Mouse (Mus musculus) neural tube, embryonic 10.5 days (tissue): ENCODE measurements around the gene Caap1.
A peak's percentile ranks its signal among the peaks of the same experiment; 100 is the strongest.

Source experiments
- DNase-seq: peaks from one replicate; pipeline ENCODE4 v3.0.0-alpha.2; 2017; ENCODE audit warnings: low spot score; ENCODE audit errors: extremely low spot score

Gene Caap1

DNA sequence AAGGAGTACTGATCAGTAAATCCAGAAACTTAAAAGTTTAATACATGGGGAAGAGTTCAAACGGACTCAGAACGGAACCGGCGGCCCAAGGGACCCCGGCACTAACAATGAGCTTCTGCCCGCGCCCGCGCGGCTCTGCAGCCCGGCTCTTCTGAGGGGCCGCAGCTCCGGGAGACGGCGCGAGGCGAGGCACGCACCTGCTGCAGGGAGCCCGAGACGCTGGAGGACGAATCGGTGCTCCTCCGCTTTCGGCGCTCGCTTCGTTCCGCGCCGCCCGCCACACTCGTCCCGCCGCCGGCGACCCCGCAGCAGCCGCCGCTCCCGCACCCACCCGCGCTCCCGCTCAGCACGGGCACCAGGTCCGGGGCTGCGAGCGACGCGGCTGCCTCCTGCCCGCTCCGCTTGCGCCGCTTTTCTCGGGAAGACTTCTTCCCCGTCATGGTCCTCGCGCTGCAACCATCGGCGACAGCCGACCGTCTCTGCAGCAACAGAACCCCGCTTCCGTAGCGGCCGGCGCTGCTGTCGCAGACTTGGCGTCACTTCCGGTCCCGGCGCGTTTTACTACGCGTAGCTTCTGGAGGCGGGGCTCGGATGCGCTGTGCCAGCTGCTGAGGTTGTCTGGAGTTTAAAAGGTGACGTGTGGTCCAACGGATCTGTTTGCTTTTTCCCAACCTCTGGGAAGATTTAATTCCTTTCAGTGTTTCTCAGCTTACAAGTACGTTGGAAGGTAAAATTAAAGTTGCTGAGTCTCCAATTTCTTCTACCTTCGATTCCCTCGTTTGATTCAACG lies at the start of gene Caap1, which contains the start of gene Gm10306:
Gene Caap1 (minus strand): TSS at position 532 of the 790 bp plus-strand sequence.
Gene Gm10306 (plus strand): TSS at position 282 of the 790 bp plus-strand sequence.
- DNase-seq, result peak; percentile 98

DNA sequence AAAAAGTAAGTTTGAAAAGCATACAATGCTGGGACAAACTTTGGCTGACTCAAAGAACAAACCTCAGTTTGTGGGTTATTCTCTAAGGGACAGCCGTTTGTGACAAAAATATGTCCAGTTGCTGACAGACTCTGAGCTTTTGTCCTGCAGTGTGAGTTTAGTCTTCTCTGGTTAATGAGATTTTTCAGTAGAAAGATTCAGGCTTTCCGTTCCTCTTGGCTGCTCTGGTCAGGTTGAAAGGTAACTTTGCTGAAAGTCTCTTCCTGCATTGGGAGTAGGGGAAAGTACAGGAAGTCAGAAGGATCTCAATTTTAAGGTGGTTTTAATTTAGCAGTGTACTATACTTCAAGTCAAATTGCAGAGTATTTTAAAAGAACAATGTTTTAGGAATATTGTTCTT lies 49.0 kb upstream of the Caap1 start:
- no peak for DNase-seq

DNA sequence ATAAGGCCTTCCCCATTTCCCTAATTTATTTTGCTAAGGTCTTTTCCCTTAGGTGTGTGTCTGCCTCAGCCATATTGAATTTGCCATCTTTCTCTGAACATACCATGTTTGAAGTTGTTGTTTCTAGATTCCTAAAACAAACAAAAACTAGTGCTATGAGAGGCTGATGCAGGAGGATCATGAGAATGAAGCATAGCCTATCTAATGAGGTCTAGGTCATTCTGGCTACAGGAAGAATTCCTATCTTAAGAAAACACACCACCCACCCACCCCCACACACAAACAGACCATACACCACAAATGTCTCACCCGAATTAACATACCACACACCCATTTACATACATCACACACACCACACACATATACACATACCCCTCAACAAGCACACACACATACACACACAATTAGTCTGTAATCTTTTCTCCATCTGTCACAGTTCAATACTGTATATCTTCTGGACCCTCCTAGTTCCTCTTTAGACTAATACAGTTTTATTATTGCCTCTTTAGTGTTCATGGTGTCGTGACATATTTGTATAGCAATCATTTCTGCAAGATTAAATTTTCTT lies 47.9 kb upstream of the Caap1 start:
- no peak for DNase-seq

DNA sequence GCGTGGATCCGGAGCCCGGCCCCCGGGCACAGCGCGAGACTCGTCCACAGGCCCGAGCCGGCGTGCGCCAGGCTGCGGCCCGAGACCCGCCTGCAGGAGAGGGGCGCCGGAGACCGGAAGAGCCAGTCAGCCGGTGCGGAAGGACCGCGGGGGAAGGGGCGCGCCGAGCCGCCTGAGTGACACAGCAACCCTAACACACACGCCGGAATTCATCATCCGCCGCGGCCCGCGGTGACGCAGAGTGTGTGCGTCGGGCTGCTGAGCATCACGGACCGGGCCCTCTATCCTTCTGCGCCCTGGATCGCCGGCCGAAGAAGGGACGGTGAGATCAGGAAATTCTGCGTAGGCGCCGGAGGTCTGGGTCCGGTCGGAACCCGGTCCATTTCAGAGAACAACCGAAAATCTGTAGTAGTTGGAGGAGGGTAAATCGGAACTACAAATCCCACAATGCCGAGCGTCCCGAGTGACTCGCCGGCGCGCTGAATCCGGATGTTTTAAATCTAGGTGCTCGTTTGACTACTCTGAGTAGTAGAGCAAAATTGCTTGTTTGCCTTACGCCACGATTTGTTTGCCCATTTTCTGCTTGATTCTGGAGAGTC lies 46.5 kb upstream of the Caap1 start, which contains the start of gene Plaa:
Gene Plaa (minus strand): TSS at position 214 of the 599 bp plus-strand sequence.
- DNase-seq, result peak; percentile 95

DNA sequence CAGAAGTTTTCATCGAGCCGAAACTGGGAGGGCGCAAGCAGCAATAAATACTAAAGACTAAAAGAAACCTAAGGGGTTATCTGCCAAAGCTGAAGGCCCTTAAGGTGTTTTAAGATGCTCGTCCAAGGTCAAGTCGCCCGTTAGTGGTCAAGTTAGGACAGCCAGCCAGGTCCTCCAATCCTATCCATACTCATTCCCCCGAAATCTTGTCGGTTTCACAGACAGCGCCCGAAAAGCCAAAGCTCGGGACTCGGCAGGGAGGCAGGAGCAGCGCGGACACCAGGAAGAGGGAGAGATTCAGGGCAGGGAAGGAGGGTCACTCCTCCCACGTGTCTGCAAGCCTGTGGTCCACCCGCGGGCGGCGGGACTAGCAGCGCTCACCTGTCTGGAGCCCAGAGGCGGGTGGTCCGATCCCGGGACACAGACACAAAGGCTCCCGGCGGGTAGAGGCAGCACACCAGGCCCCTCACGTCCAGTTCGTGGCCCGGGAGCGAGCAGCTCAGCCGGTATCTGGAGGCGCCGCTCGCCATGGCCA lies 46.0 kb upstream of the Caap1 start:
- no peak for DNase-seq

DNA sequence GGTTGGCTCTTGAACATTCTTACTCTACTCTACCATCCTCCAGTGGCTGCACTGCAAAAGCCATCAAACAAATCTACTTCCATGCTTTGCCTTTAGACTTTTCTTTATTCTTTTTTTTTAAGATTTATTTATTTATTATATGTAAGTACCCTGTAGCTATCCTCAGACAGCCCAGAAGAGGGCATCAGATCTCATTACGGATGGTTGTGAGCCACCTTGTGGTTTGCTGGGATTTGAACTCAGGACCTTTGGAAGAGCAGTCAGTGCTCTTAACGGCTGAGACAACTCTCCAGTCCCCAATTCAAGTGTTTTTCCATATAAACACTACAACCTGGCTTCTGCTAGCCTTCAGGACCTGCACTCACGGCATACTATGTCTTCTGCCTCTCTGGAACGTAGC lies 44.8 kb upstream of the Caap1 start:
- DNase-seq, result no peak

DNA sequence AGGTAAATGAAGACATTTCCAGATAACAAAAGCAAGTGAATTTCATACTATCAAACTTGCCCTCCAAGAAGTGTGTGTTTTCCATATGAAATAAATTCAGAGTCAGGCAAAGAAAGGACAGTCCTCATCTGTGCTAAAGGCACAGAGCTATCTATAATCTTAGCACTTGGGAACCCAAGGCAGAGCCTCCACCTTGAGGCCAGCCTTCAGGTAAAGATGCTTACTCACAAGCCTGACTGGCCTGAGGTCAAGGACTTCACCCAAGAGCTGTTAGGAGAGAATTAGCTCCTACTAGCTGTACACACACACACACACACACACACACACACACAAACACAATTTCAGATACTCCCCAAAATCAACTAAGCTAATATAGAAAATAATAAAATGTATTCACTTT lies 36.1 kb upstream of the Caap1 start:
- no peak for DNase-seq

DNA sequence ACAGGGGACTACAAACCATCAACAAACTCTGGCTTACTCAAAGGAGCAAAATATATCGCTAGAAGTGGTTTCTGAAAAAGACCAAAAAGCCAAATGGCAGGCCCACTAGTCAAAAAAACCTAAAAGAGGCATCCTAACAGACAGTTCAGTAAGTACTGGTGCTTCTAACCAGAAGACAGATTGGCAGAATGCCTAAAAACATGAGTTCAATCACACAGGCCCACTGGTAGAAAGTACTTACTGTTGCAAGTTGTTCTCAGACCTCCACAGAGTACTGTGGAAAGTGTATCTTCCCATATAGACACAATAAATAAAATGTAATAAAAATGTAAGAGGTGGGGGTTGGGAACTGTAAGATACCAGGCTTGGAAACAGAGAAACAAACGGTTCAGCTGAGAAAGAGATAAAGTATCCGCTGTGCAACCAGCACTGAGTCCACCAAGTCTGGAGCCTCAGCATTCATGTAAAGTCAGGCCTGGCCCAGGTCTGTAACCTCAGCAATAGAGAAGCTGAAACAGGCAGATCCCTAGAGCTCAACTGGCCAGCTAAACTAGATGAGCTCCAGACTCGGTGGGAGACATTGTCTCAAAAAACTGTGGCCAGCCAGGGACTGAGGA lies 35.3 kb upstream of the Caap1 start:
- no peak for DNase-seq

DNA sequence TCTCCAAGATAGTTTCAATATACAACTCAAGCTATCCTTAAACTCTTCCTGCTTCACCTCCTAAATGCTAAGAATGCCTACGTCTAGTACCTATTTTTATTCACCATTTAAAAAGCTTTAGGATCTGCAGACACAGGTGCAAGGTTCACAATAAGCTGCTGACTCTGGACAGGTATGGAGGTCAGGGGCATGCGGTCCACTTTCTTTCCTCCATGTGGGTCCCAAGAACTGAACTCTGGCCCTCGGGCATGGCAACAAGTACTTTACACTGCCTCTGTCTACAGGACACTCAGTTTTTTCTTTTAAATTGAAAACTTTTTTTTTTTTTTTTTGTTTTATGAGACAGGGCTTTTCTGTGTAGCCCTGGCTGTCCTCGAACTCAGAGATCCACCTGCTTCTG lies 16.1 kb upstream of the Caap1 start:
- no peak for DNase-seq

DNA sequence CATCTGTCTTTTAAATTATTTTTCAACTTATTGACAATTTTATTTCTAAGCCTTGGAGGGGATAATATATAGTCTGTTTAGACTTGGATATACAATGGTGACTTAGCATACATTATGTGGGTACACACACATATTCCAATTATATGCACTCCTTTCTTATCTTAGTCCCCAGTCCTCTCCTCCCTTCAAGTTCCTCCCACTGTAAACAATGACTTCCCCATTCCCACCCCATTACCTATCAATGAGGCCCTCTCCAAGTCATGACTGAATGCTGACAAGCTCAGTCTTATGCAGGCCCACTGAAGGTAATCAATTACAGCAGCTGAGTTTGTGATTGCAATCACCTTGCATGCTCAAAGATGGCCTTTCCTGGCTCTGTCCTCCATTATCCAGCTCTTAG lies 7.7 kb upstream of the Caap1 start:
- DNase-seq, result no peak

DNA sequence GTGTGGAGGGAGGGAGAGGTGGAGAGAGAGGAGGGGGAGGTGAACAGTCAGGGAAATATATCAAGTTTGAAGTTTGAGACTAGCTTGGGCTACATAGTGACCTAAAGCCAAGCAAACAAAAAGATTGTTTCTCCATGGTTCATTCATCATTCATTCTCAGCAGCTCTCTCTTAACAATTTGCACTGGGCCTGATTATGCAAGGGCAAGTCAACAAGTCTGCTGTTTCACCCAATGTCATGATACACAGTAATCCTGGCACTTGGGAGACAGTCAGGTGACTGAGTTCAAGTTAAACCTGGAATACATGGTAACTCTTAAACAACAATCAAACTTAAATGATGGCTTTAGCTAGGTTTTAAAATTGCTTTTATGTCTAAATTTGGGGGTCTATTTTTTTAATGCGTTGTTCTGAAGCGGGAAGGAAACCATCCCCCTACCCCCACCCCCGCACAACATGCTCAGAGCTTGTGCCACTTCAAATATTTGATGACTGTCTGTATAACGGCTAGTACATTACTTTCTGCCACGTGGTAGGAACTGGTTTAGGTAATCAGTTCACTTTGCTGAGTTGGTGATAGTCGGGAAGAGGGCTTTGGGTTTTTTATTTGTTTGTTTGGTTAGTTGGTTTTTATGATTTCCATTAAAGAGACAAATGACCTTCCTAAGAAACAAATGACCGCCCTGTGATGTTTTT lies 5.5 kb upstream of the Caap1 start:
- no peak for DNase-seq

DNA sequence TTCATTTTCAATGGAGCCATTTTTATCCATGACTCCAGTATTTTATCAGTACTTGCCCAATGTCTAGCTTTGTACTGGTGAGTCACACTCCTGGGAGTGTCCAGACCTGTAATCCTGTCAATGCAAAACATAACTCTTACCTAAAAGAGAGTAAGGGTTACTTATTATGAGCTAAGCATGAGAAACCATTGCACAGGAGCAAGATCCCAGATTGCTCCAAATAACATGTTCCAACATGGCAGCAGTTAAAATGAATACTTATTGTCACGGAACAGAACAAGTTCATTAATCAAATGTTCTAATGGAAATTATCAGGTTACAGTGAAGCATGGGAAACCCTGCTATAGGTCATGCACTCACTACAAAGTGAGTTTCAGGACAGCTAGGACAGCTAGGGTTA lies 3.7 kb upstream of the Caap1 start:
- DNase-seq, result no peak

DNA sequence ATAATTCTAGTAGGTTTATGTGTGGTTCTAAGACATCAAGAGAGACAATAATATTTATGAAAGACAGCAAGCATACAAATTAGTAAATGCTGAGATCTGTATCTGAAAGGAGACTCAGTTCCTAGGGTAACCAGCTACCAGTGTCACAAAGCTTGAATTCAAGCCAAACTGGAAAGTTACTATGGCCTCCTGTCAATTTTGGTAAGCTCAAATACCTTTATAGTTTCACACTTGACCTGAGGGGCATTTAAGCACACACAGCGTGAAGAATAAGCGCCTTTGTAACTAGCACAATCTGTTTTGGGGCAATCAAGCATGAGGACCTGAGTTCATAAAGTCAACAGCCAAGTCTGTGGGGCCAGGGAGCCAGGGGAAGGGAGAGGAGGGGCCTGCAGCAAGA lies 2.7 kb upstream of the Caap1 start:
- DNase-seq, result no peak

DNA sequence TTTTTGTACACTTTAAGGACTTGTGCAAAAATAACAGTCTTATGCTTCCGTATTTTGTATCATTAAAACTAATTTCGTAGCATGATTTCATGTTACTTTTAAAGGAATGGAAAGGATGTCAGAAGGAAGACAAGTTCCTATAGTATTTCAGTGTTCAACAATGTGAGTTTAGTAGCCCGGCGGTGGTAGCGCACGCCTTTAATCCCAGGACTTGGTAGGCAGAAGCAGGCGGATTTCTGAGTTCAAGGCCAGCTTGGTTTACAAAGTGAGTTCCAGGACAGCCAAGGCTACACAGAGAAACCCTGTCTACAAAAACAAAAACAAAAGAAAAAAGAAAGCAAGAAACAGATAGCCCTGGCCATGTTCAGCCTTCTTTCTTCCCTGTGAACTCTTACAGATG lies 549 bp upstream of the Caap1 start:
- DNase-seq, result no peak

DNA sequence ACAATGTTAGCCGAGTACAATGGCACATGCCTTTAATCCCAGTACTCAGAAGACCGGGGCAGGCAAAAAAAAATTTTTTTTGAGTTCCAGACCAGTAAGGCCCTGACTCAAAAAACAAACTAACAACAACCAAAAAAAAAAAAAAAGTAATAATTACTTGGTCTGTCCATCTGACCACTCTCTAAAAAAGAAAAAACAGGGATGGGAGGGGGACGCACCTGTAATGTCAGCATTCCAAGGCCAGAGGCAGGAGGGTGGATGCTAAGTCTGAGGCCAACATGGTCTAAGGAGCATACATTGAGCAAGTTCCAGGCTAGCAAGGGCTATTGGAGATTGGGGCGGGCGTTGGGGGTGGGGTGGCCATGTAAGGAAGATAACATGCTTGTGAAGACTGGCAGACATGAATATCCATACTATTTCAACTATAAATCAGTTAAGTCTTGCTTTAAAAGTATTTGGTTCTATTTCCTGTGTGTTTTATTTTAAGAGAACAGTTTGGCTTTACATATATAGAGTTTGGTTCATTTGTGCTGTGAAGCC lies 1.6 kb downstream of the Caap1 start:
- DNase-seq, result no peak

DNA sequence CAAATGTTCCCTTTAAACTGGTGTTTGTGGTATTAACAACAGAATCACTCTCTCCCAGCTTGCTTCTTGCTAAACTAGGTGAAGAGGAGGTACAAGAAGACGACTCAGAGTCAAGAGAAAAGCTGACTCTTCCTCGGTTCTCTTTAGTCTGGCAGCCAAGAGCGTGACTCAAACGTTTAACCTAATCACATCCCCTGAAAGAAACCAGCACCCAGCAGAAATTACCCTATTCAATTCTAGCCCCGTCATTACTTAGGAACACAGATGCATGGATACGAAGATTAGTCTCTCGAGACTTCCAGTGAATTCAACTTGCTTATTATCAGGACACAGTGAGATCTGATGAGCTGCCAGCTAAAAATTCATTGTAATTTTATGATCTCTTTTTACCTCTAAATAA lies 12.3 kb downstream of the Caap1 start:
- no peak for DNase-seq

DNA sequence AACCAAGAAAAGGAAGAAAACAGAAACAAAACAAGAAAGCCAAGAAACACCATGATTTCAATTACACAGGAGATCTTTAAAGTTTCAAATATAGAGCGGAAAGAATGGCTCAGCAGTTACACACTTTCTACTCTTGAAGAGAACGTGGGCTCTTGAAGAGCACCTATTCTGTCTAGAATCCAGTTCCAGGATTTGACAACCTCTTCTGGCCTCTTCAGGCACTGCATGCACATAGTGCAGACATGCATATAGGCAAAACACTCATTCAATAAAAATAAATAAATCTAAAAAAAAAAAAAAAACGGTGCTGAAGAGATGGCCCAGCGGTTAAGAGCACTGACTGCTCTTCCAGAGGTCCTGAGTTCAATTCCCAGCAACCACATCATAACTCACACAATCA lies 13.6 kb downstream of the Caap1 start:
- DNase-seq, result no peak

DNA sequence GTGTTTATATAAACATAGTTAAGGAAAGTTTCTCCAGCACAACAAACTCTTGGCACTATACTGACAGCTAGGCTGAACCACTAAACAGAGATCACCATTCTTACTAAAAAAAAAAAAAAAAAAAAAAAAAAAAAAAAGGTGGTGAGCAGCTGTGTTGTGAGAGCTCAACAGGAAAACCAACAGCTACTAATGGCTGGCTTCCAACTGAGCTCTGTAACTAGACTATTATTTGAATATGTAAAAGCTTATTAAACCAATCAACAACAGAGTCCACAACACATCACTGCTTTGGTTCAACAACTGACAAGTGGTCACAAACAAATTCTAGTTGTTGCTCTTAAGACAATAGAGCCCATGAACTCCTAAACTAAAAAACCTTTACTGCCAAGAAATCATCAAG lies 23.4 kb downstream of the Caap1 start:
- DNase-seq, result no peak

DNA sequence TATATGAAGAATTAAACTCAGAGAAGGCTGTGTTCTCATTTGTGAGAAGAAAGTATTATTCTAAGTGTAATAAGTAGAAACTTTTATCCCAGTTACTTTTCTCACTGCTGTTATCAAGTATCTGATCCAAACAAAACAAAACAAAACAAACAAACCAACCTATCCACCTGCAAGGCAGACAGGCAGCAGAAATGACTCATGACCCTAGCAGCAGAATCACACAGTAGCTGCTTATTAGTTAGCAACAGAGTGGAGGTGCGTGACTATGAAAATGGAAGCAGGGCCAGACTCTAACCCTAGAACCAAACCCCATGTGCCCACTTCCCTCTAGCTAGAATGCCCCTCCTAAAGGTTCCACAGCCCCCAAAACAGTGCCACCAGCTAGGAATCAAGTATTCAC lies 27.1 kb downstream of the Caap1 start:
- DNase-seq, result no peak

DNA sequence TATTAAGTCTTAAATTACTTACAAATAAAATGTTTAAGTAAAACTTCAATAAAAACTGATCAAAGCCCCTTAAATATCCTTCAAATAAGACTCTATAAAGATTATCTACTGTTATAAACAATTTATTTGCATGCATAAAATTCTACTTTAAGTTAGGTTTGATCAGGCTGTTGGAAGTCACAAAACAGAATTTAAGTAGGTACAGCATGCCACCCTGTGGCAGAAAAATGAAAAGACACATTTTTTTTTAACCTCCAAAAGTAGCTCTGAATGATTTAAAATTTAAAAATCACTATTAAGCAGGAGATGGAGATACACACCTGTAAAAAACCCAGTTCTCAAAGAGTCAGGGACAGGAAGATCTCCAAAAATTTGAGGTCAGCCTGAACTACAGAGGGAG lies 33.3 kb downstream of the Caap1 start:
- no peak for DNase-seq

DNA sequence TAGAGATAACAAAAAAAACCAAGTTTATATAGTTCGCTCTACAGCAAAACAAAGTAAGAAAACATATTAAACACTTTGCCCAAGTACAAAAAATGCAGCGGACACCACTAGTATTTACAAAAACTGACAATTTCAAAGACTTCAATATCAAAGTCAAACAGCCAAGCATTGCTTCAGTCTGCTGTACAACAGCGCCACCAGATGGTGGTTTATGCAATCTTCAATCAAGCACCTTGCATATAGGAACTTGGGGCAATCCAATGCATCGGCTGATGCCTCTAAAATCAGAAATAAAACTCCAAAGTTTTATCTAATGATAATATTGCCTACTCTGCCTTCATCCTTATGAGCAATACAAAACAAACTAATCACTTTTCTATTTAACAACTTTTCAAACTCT lies 39.0 kb downstream of the Caap1 start:
- DNase-seq, result peak; percentile 23
